ENCODE assay signal across 6 mouse cellular contexts in genomic region chr5:34714371-34714770, GRCm38 (mm10). TPM values are rescaled to one million over a fixed set of nuclear protein-coding genes. Genes with fewer than 3 reads are reported as not detected.
DNase-seq lines count a peak whose midpoint lies in the region; ATAC-seq and TF ChIP-seq lines count a peak whose summit lies in the region.
"Not testable (repeated sequence)": the region's sequence is repeated elsewhere in the genome, so short reads cannot be mapped to it uniquely, and the experiment has no call there.

No protein-coding gene starts in this region.

- not testable (repeated sequence) for TF ChIP-seq CTCF in kidney, adult 2 months (conservative IDR thresholded peaks at IDR 0.05; ENCODE audit: insufficient read depth, insufficient read length, low read depth, low read length); kidney, postnatal 0 days (IDR thresholded peaks at IDR 0.05; ENCODE audit: low read depth); liver, adult 2 months (IDR thresholded peaks at IDR 0.05; ENCODE audit: low read depth, low read length)

- H3K9ac ChIP-seq in kidney, postnatal 0 days (ENCODE audit: low read depth, low read length); liver, adult 2 months (ENCODE audit: low read depth, low read length): not testable (repeated sequence)

- not testable (repeated sequence) for H3K36me3 ChIP-seq in kidney, adult 2 months (ENCODE audit: control insufficient read depth, insufficient read depth, low read length); kidney, postnatal 0 days (ENCODE audit: insufficient read depth, low read length); liver, adult 2 months (ENCODE audit: control insufficient read depth, insufficient read depth, low read length)

- not testable (repeated sequence) for H3K4me1 ChIP-seq in kidney, adult 2 months (ENCODE audit: control insufficient read depth, insufficient read depth, low read length); kidney, postnatal 0 days (replicated peaks; ENCODE audit: insufficient read depth, low read length); liver, adult 2 months (ENCODE audit: control insufficient read depth, insufficient read depth, low read length)

- not testable (repeated sequence) for H3K4me3 ChIP-seq in kidney, adult 2 months (ENCODE audit: insufficient read depth, low read depth, low read length); kidney, postnatal 0 days (replicated peaks; ENCODE audit: low read depth, low read length); liver, adult 2 months (ENCODE audit: insufficient read depth, low read depth, low read length)

- not testable (repeated sequence) for H3K9me3 ChIP-seq in kidney, postnatal 0 days (replicated peaks; ENCODE audit: low read length)

- WGBS in kidney, adult 2 months: 21% methylated on average over 3 of the region's 3 CpGs
- 38% methylated on average over 3 of the region's 3 CpGs for WGBS in kidney, postnatal 0 days
- 21% methylated on average over 3 of the region's 3 CpGs for WGBS in liver, adult 2 months

- DNase-seq in kidney, adult 2 months: peak; percentile 55
- peak; percentile 17 to 19 for DNase-seq in kidney, adult 8-10 months
- DNase-seq in kidney, adult 9 months: peak; percentile 68
- peak; percentile 12 for DNase-seq in kidney, postnatal 0 days (ENCODE audit: low spot score)
- peak; percentile 7 for DNase-seq in kidney, postnatal 14 days
- DNase-seq in liver, adult 2 months (ENCODE audit: extremely low read depth, low read depth, low spot score): peak; percentile 19

- ATAC-seq in kidney, postnatal 0 days (replicated peaks; ENCODE audit: low FRiP score, low read depth): not testable (repeated sequence)

- H3K27me3 ChIP-seq in kidney, adult 2 months (replicated peaks; ENCODE audit: control insufficient read depth, insufficient read depth, low read length); kidney, postnatal 0 days (ENCODE audit: insufficient read depth, low read length); liver, adult 2 months (ENCODE audit: control insufficient read depth, insufficient read depth, low read length): not testable (repeated sequence)

- not testable (repeated sequence) for TF ChIP-seq POLR2A in kidney, adult 2 months (IDR thresholded peaks at IDR 0.05; ENCODE audit: low read depth, low read length); liver, adult 2 months (IDR thresholded peaks at IDR 0.05; ENCODE audit: extremely low read depth, insufficient read depth, low read length)

- H3K79me2 ChIP-seq in liver, adult 2 months (ENCODE audit: control insufficient read depth, insufficient read depth, low read length): not testable (repeated sequence)

- not testable (repeated sequence) for H3K4me2 ChIP-seq in kidney, postnatal 0 days (ENCODE audit: low read length)

- H3K27ac ChIP-seq in kidney, adult 2 months (ENCODE audit: insufficient read depth, low read depth, low read length); kidney, postnatal 0 days; liver, adult 2 months (replicated peaks; ENCODE audit: insufficient read depth, low read depth, low read length): not testable (repeated sequence)

RNA-seq across cellular contexts. Expression of gene Htt, which starts 47.2 kb away (rescaled TPM):
- 11.4 and 13.1 TPM in 2 replicates for polyA plus RNA-seq in kidney, adult 2 months (2012; rRNA removed)
- polyA plus RNA-seq in kidney, postnatal 0 days (2015; fragmentation: Nextera tagmentation; extraction: Ambion mirVana): 4.1 and 5.6 TPM in 2 replicates
- 10.2 and 12.6 TPM in 2 replicates for total RNA-seq in liver, adult 2 months (2014; rRNA removed)
- 3.5 and 5.2 TPM in 2 replicates for polyA plus RNA-seq in liver, adult 2 months (2012; rRNA removed)

RNA-seq across cellular contexts. Expression of gene Grk4, which starts 54.2 kb away (rescaled TPM):
- polyA plus RNA-seq in kidney, adult 2 months (2012; rRNA removed): 0.84 and 1.5 TPM in 2 replicates
- 2.2 and 3.6 TPM in 2 replicates for polyA plus RNA-seq in kidney, postnatal 0 days (2015; fragmentation: Nextera tagmentation; extraction: Ambion mirVana)
- total RNA-seq in liver, adult 2 months (2014; rRNA removed): 0.65 and 1.6 TPM in 2 replicates
- polyA plus RNA-seq in liver, adult 2 months (2012; rRNA removed): 0.46 and 0.65 TPM in 2 replicates

RNA-seq across cellular contexts. Expression of gene Nop14, which starts 54.4 kb away (rescaled TPM):
- 9.6 and 10.2 TPM in 2 replicates for polyA plus RNA-seq in kidney, adult 2 months (2012; rRNA removed)
- 22.3 and 22.7 TPM in 2 replicates for polyA plus RNA-seq in kidney, postnatal 0 days (2015; fragmentation: Nextera tagmentation; extraction: Ambion mirVana)
- 7.4 and 12.5 TPM in 2 replicates for total RNA-seq in liver, adult 2 months (2014; rRNA removed)
- polyA plus RNA-seq in liver, adult 2 months (2012; rRNA removed): 4.7 and 5.8 TPM in 2 replicates

Comparison
In these comparisons a context has a peak if more than half of its experiments do, and no peak if none do; other contexts are left out.
1. DNase-seq: peak in every context shown above with its lines; median percentile 68 in kidney, adult 9 months; 55 in kidney, adult 2 months; 19 in liver, adult 2 months; 18 in kidney, adult 8-10 months; 12 in kidney, postnatal 0 days; 7 in kidney, postnatal 14 days.